Mouse (Mus musculus) neural tube, embryonic 15.5 days (tissue): Measurements from ENCODE around the gene Fam151b. TPM values are rescaled to one million over a fixed set of nuclear protein-coding genes. Genes with fewer than 3 reads are reported as not detected.

Experiments
- ATAC-seq: fragments of 200-750 bp; cut with Nextera tagmentation; 2 replicates; pipeline ENCODE4 v1.8.0; 2017; ENCODE audit warnings: mild to moderate bottlenecking, moderate TSS enrichment, moderate library complexity; ENCODE audit not compliant: low FRiP score
- H3K27ac ChIP-seq: fragments of 300-500 bp; sonication (generic); replicated peaks from 2 replicates; pipeline ENCODE4 v1.5.1; 2015; ENCODE audit warnings: mild to moderate bottlenecking, inconsistent platforms
- H3K27me3 ChIP-seq: fragments of 300-500 bp; sonication (generic); replicated peaks from 2 replicates; pipeline ENCODE4 v1.6.1; 2015; ENCODE audit warnings: inconsistent platforms
- H3K36me3 ChIP-seq: fragments of 300-500 bp; sonication (generic); 2 replicates; pipeline ENCODE4 v1.6.1; 2015; ENCODE audit warnings: inconsistent platforms
- H3K4me1 ChIP-seq: fragments of 300-500 bp; sonication (generic); 2 replicates; pipeline ENCODE4 v1.6.1; 2015; ENCODE audit warnings: inconsistent platforms
- H3K4me2 ChIP-seq: fragments of 300-500 bp; sonication (generic); 2 replicates; pipeline ENCODE4 v1.6.1; 2015; ENCODE audit warnings: inconsistent platforms, mild to moderate bottlenecking, moderate library complexity
- H3K4me3 ChIP-seq: fragments of 300-500 bp; sonication (generic); replicated peaks from 2 replicates; pipeline ENCODE4 v1.5.1; 2015; ENCODE audit warnings: mild to moderate bottlenecking, inconsistent platforms
- H3K9ac ChIP-seq: fragments of 300-500 bp; sonication (generic); replicated peaks from 2 replicates; pipeline ENCODE4 v1.6.1; 2015; ENCODE audit warnings: mild to moderate bottlenecking, inconsistent platforms
- H3K9me3 ChIP-seq: fragments of 300-500 bp; sonication (generic); replicated peaks from 2 replicates; pipeline ENCODE4 v1.6.1; 2016; ENCODE audit warnings: inconsistent platforms
- WGBS: fragments of 180-500 bp; shearing (Covaris S2); methylation state at CpG from one replicate; pipeline ENCODE4 v1.1.7; 2015; ENCODE audit warnings: mixed read lengths; 5-methylcytosine and 5-hydroxymethylcytosine counted together
- polyA plus RNA-seq: library from polyadenylated mRNA; unstranded; fragments of >200 nt; fragmentation: Nextera tagmentation; extraction: Ambion mirVana; gene quantifications from 2 replicates; pipeline ENCODE4 v1.2.1, GENCODE M21; 2015

The Fam151b gene
- polyA plus RNA-seq, 1 experiment from 2014 or later = 0.17 TPM

GRCm38 (mm10) chr13:92469381-92469780, 14.4 kb downstream of the Fam151b start:
- no peak overlapping the region for H3K4me2 ChIP-seq
- 83% methylated on average over 2 of the region's 2 CpGs for WGBS
- no peak overlapping the region for H3K4me3 ChIP-seq
- no peak for ATAC-seq
- no peaks in the 10 kb centered on the region for H3K4me1 ChIP-seq
- no peaks in the 10 kb centered on the region for H3K27me3 ChIP-seq
- 0 out of 2 replicates have a peak, but pooled peaks cover 19% of the 10 kb centered on the region for H3K36me3 ChIP-seq
- no peaks in the 10 kb centered on the region for H3K9me3 ChIP-seq
- H3K9ac ChIP-seq = no peak overlapping the region
- no peak overlapping the region for H3K27ac ChIP-seq

GRCm38 (mm10) chr13:92467891-92468290, 15.9 kb downstream of the Fam151b start:
- ATAC-seq = no peak
- no peak overlapping the region for H3K4me2 ChIP-seq
- no peaks in the 10 kb centered on the region for H3K27me3 ChIP-seq
- no peaks in the 10 kb centered on the region for H3K9me3 ChIP-seq
- no peaks in the 10 kb centered on the region for H3K4me1 ChIP-seq
- H3K4me3 ChIP-seq = no peak overlapping the region
- WGBS = 72% methylated on average over 9 of the region's 9 CpGs
- 0 out of 2 replicates have a peak, but pooled peaks cover 11% of the 10 kb centered on the region for H3K36me3 ChIP-seq
- no peak overlapping the region for H3K27ac ChIP-seq
- no peak overlapping the region for H3K9ac ChIP-seq

- Histone ChIP-seq H3K27me3 (no peaks in the 10 kb centered on the region), H3K9ac (no peak overlapping the region), H3K4me2 (no peak overlapping the region), H3K4me3 (no peak overlapping the region), H3K36me3 (0 out of 2 replicates have a peak, but pooled peaks cover 11% of the 10 kb centered on the region), H3K4me1 (no peaks in the 10 kb centered on the region), H3K9me3 (no peaks in the 10 kb centered on the region), H3K27ac (no peak overlapping the region)
- ATAC-seq = no peak
- 92% methylated on average over 3 of the region's 3 CpGs for WGBS
These were observed 19.1 kb downstream of the Fam151b start for GRCm38 (mm10) chr13:92464698-92465097.

- Histone ChIP-seq H3K27ac (no peak overlapping the region), H3K36me3 (no peaks in the 10 kb centered on the region), H3K4me3 (no peak overlapping the region), H3K4me1 (no peaks in the 10 kb centered on the region), H3K9me3 (no peaks in the 10 kb centered on the region), H3K9ac (no peak overlapping the region), H3K27me3 (no peaks in the 10 kb centered on the region), H3K4me2 (no peak overlapping the region)
- no peak for ATAC-seq
- WGBS = 93% methylated on average over 7 of the region's 7 CpGs
These were observed 36.9 kb downstream of the Fam151b start for GRCm38 (mm10) chr13:92446872-92447271.

GRCm38 (mm10) chr13:92440286-92440685, 43.5 kb downstream of the Fam151b start:
- Histone ChIP-seq H3K27me3 (no peaks in the 10 kb centered on the region), H3K36me3 (peaks cover 22% of the 10 kb centered on the region), H3K4me2 (no peak overlapping the region), H3K27ac (no peak overlapping the region), H3K4me1 (no peaks in the 10 kb centered on the region), H3K9ac (no peak overlapping the region), H3K4me3 (no peak overlapping the region), H3K9me3 (no peaks in the 10 kb centered on the region)
- no peak for ATAC-seq
- 76% methylated on average over 13 of the region's 13 CpGs for WGBS

GRCm38 (mm10) chr13:92438656-92439055, 45.2 kb downstream of the Fam151b start:
- no peak for ATAC-seq
- Histone ChIP-seq H3K36me3 (peaks cover 22% of the 10 kb centered on the region), H3K4me2 (no peak overlapping the region), H3K27me3 (no peaks in the 10 kb centered on the region), H3K4me3 (no peak overlapping the region), H3K9me3 (no peaks in the 10 kb centered on the region), H3K4me1 (no peaks in the 10 kb centered on the region), H3K9ac (no peak overlapping the region), H3K27ac (no peak overlapping the region)
- WGBS = 93% methylated on average over 10 of the region's 10 CpGs

- WGBS = 47% methylated on average over 4 of the region's 4 CpGs
- Histone ChIP-seq H3K27ac (no peak overlapping the region), H3K4me2 (peak overlapping the region; percentile 88), H3K9ac (peak overlapping the region; percentile 68), H3K4me1 (peaks cover 24% of the 10 kb centered on the region), H3K9me3 (no peaks in the 10 kb centered on the region), H3K4me3 (peak overlapping the region; percentile 69), H3K36me3 (no peaks in the 10 kb centered on the region), H3K27me3 (peaks cover 40% of the 10 kb centered on the region)
- ATAC-seq = no peak
These were observed 56.4 kb downstream of the Fam151b start for GRCm38 (mm10) chr13:92427351-92427855.

- Histone ChIP-seq H3K27ac (peak overlapping the region; percentile 61), H3K4me1 (peaks cover 24% of the 10 kb centered on the region), H3K4me3 (peak overlapping the region; percentile 69), H3K9ac (peak overlapping the region; percentile 68), H3K36me3 (no peaks in the 10 kb centered on the region), H3K9me3 (no peaks in the 10 kb centered on the region), H3K27me3 (peaks cover 40% of the 10 kb centered on the region), H3K4me2 (peak overlapping the region; percentile 88)
- ATAC-seq = peak; percentile 71
- under 1% methylated on average over 87 of the region's 92 CpGs for WGBS
These were observed 57.3 kb downstream of the Fam151b start for GRCm38 (mm10) chr13:92426294-92427051.

GRCm38 (mm10) chr13:92425758-92426264, 58.0 kb downstream of the Fam151b start, which contains the start of gene Ankrd34b:
TSS of gene Ankrd34b (plus strand) at chr13:92425896.
- ATAC-seq = peak; percentile 92
- WGBS = under 1% methylated on average over 54 of the region's 54 CpGs
- peaks cover 40% of the 10 kb centered on the region for H3K27me3 ChIP-seq

GRCm38 (mm10) chr13:92423711-92424110, 60.1 kb downstream of the Fam151b start:
- Histone ChIP-seq H3K9ac (no peak overlapping the region), H3K4me2 (no peak overlapping the region), H3K4me3 (no peak overlapping the region), H3K27ac (no peak overlapping the region), H3K36me3 (no peaks in the 10 kb centered on the region), H3K27me3 (peaks cover 35% of the 10 kb centered on the region), H3K4me1 (peaks cover 24% of the 10 kb centered on the region), H3K9me3 (no peaks in the 10 kb centered on the region)
- 58% methylated on average over 3 of the region's 3 CpGs for WGBS
- ATAC-seq = no peak

More at GRCm38 (mm10) chr13:92425758-92426264, 58.0 kb downstream of the Fam151b start, which contains the start of gene Ankrd34b:
- peaks cover 24% of the 10 kb centered on the region for H3K4me1 ChIP-seq
- H3K27ac ChIP-seq = peak within 1 kb of the TSS; percentile 61
- peak within 1 kb of the TSS; percentile 69 for H3K4me3 ChIP-seq
- no peaks in the 10 kb centered on the region for H3K36me3 ChIP-seq
- no peaks in the 10 kb centered on the region for H3K9me3 ChIP-seq
- peak within 1 kb of the TSS; percentile 88 for H3K4me2 ChIP-seq
- H3K9ac ChIP-seq = peak within 1 kb of the TSS; percentile 68

GRCm38 (mm10) chr13:92419630-92420029, 64.2 kb downstream of the Fam151b start:
- H3K36me3 ChIP-seq = no peaks in the 10 kb centered on the region
- 87% methylated on average over 11 of the region's 11 CpGs for WGBS
- H3K4me3 ChIP-seq = no peak overlapping the region
- H3K27me3 ChIP-seq = peaks cover 11% of the 10 kb centered on the region
- H3K4me1 ChIP-seq = no peaks in the 10 kb centered on the region
- no peak for ATAC-seq
- no peak overlapping the region for H3K9ac ChIP-seq
- H3K27ac ChIP-seq = no peak overlapping the region
- H3K4me2 ChIP-seq = no peak overlapping the region
- H3K9me3 ChIP-seq = no peaks in the 10 kb centered on the region

- WGBS = 55% methylated on average over 2 of the region's 2 CpGs
- H3K27me3 ChIP-seq = no peaks in the 10 kb centered on the region
- no peak for ATAC-seq
- no peaks in the 10 kb centered on the region for H3K36me3 ChIP-seq
- no peaks in the 10 kb centered on the region for H3K4me1 ChIP-seq
- H3K4me3 ChIP-seq = no peak overlapping the region
- no peak overlapping the region for H3K27ac ChIP-seq
- H3K9me3 ChIP-seq = no peaks in the 10 kb centered on the region
- no peak overlapping the region for H3K4me2 ChIP-seq
- no peak overlapping the region for H3K9ac ChIP-seq
These were observed 73.3 kb downstream of the Fam151b start for GRCm38 (mm10) chr13:92410486-92410885.
